Mouse (Mus musculus) embryonic facial prominence, embryonic 15.5 days (tissue): ENCODE data around the gene Pex14. TPM values are rescaled to one million over a fixed set of nuclear protein-coding genes. Genes with fewer than 3 reads are reported as not detected.
A peak's percentile ranks its signal among the peaks of the same experiment; 100 is the strongest.

Source experiments
- ATAC-seq: fragments of 200-750 bp; cut with Nextera tagmentation; 2 replicates; pipeline ENCODE4 v1.8.0; 2017; ENCODE audit warnings: low read depth, moderate TSS enrichment; ENCODE audit not compliant: insufficient number of reproducible peaks, low FRiP score, low TSS enrichment
- H3K27ac ChIP-seq: fragments of 300-500 bp; sonication (generic); replicated peaks from 2 replicates; pipeline ENCODE4 v1.5.1; 2015; ENCODE audit warnings: mild to moderate bottlenecking, inconsistent platforms
- H3K27me3 ChIP-seq: fragments of 300-500 bp; sonication (generic); 2 replicates; pipeline ENCODE4 v1.6.1; 2015; ENCODE audit warnings: inconsistent platforms
- H3K36me3 ChIP-seq: fragments of 300-500 bp; sonication (generic); 2 replicates; pipeline ENCODE4 v1.6.1; 2015; ENCODE audit warnings: mild to moderate bottlenecking, inconsistent platforms
- H3K4me1 ChIP-seq: fragments of 300-500 bp; sonication (generic); 2 replicates; pipeline ENCODE4 v1.6.1; 2015; ENCODE audit warnings: inconsistent platforms
- H3K4me2 ChIP-seq: fragments of 300-500 bp; sonication (generic); replicated peaks from 2 replicates; pipeline ENCODE4 v1.6.1; 2015; ENCODE audit warnings: mild to moderate bottlenecking, inconsistent platforms
- H3K4me3 ChIP-seq: fragments of 300-500 bp; sonication (generic); replicated peaks from 2 replicates; pipeline ENCODE4 v1.5.1; 2015; ENCODE audit warnings: mild to moderate bottlenecking, inconsistent platforms
- H3K9ac ChIP-seq: fragments of 300-500 bp; sonication (generic); 2 replicates; pipeline ENCODE4 v1.6.1; 2015; ENCODE audit warnings: inconsistent platforms
- H3K9me3 ChIP-seq: fragments of 300-500 bp; sonication (generic); replicated peaks from 2 replicates; pipeline ENCODE4 v1.6.1; 2016; ENCODE audit warnings: inconsistent platforms
- WGBS: fragments of 180-500 bp; shearing (Covaris S2); methylation state at CpG from one replicate; pipeline ENCODE4 v1.1.7; 2015; 5-methylcytosine and 5-hydroxymethylcytosine counted together
- polyA plus RNA-seq: library from polyadenylated mRNA; unstranded; fragments of >200 nt; fragmentation: Nextera tagmentation; extraction: Ambion mirVana; gene quantifications from 2 replicates; pipeline ENCODE4 v1.2.1, GENCODE M21; 2015

Pex14 gene
- 47.9 and 49.4 TPM in 2 replicates for polyA plus RNA-seq

GRCm38 (mm10) chr4:149099369-149100017, at the start of gene Pex14:
TSS of gene Pex14 (minus strand) at chr4:149099876.
- Histone ChIP-seq H3K36me3 (no peaks in the 10 kb centered on the region), H3K4me3 (peak within 1 kb of the TSS; percentile 99), H3K9ac (peak within 1 kb of the TSS; percentile 90), H3K4me1 (peaks cover 20% of the 10 kb centered on the region), H3K9me3 (no peaks in the 10 kb centered on the region), H3K27ac (no peak within 1 kb of the TSS; the same call in 1 of the 2 replicates), H3K27me3 (no peaks in the 10 kb centered on the region), H3K4me2 (peak within 1 kb of the TSS; percentile 92)
- peak; percentile 79 for ATAC-seq
- WGBS: 0% methylated on average over 50 of the region's 50 CpGs

DNA sequence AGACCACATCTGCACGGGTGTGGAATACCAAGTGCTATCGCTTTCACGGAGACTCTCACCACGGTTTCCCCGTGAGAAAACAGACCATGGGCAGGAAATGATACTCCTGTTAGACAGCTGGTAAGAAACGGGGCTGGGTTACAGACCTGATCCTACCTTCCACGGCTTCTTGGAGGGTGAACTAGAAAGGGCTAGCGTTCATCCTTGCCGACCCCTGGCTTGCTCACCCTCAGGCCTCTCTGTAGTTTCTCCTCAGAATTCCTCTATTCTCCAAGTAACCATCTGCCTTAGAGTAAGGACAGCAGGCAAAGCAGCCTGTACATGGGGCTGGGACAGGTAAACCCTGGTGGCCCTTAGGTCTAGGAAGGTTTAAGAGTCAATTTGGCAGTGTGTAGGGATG, 49.5 kb upstream of the Pex14 start:
- Histone ChIP-seq H3K36me3 (peaks cover 47% of the 10 kb centered on the region), H3K4me3 (no peak overlapping the region), H3K27me3 (no peaks in the 10 kb centered on the region), H3K27ac (no peak overlapping the region), H3K9me3 (no peaks in the 10 kb centered on the region), H3K4me1 (peaks cover 6% of the 10 kb centered on the region), H3K9ac (no peak overlapping the region), H3K4me2 (no peak overlapping the region)
- WGBS: 60% methylated on average over 9 of the region's 9 CpGs
- no peak for ATAC-seq

GRCm38 (mm10) chr4:149148084-149148483, 48.4 kb upstream of the Pex14 start:
- Histone ChIP-seq H3K9me3 (no peaks in the 10 kb centered on the region), H3K4me1 (peaks cover 6% of the 10 kb centered on the region), H3K36me3 (peaks cover 36% of the 10 kb centered on the region), H3K4me3 (no peak overlapping the region), H3K27ac (no peak overlapping the region), H3K27me3 (no peaks in the 10 kb centered on the region), H3K4me2 (no peak overlapping the region), H3K9ac (no peak overlapping the region)
- ATAC-seq: no peak
- 70% methylated on average over 4 of the region's 4 CpGs for WGBS

DNA sequence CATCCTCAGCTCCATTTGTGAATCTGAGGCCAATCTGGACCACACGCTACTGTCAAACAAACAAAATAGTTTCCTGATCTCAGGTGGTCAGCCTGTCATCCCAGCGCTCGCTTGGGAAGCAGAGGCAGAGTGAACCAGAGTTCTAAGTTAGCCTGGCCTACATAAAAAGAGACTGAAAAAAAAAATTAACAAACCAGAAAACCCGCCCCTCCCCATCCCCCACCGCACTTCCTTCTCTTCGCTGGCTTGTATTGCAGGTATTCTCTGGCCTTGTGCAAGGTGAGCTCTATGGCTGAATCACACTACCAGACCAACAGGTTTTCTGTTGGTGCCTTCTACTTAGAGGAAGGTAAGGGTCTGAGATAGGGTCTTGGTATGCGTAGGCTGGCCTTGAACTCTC, 47.9 kb upstream of the Pex14 start:
- Histone ChIP-seq H3K4me3 (no peak overlapping the region), H3K9me3 (no peaks in the 10 kb centered on the region), H3K4me2 (no peak overlapping the region), H3K27me3 (no peaks in the 10 kb centered on the region), H3K4me1 (peaks cover 6% of the 10 kb centered on the region), H3K27ac (peak overlapping the region; percentile 39; the same call in 1 of the 2 replicates), H3K9ac (no peak overlapping the region), H3K36me3 (peaks cover 30% of the 10 kb centered on the region)
- WGBS: 70% methylated on average over 7 of the region's 7 CpGs
- no peak for ATAC-seq

GRCm38 (mm10) chr4:149145151-149145550, 45.5 kb upstream of the Pex14 start:
- 63% methylated on average over 4 of the region's 4 CpGs for WGBS
- ATAC-seq: no peak
- H3K27ac ChIP-seq: no peak overlapping the region
- no peak overlapping the region for H3K4me3 ChIP-seq
- H3K9me3 ChIP-seq: no peaks in the 10 kb centered on the region
- no peak overlapping the region for H3K4me2 ChIP-seq
- H3K9ac ChIP-seq: no peak overlapping the region
- no peaks in the 10 kb centered on the region for H3K27me3 ChIP-seq
- peaks cover 7% of the 10 kb centered on the region for H3K36me3 ChIP-seq
- peaks cover 6% of the 10 kb centered on the region for H3K4me1 ChIP-seq

DNA sequence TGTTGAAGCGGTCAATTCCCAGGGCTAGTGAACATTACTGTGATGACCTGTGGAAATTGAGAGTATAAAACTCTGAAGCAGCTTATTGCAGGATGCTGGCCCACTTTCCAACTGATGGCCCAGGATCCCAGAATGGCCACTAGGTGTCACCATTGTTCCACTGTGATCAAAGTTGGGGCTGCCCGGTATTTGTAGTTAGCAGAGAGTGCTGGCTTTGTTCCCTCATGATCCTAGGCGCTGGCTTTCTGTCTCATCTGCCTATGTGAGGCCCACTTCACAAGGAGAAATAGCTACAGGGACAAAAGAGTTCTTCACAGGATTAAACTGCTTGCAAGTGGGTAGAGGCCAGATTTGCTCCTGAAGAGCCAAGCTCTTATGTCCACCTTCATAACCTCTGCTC, 44.8 kb upstream of the Pex14 start:
- Histone ChIP-seq H3K9me3 (no peaks in the 10 kb centered on the region), H3K4me1 (peaks cover 6% of the 10 kb centered on the region), H3K27ac (no peak overlapping the region), H3K9ac (no peak overlapping the region), H3K4me3 (no peak overlapping the region), H3K36me3 (no peaks in the 10 kb centered on the region; the same call in 1 of the 2 replicates), H3K4me2 (no peak overlapping the region), H3K27me3 (no peaks in the 10 kb centered on the region)
- peak; percentile 77 for ATAC-seq
- WGBS: 8% methylated on average over 3 of the region's 3 CpGs

- Histone ChIP-seq H3K36me3 (no peaks in the 10 kb centered on the region), H3K27ac (no peak overlapping the region), H3K4me3 (no peak overlapping the region), H3K9me3 (no peaks in the 10 kb centered on the region), H3K4me1 (peaks cover 6% of the 10 kb centered on the region), H3K4me2 (no peak overlapping the region), H3K9ac (no peak overlapping the region), H3K27me3 (no peaks in the 10 kb centered on the region)
- 39% methylated on average over 4 of the region's 4 CpGs for WGBS
- ATAC-seq: no peak
These were observed 43.9 kb upstream of the Pex14 start for GRCm38 (mm10) chr4:149143594-149143993.

GRCm38 (mm10) chr4:149138515-149138914, 38.8 kb upstream of the Pex14 start:
- Histone ChIP-seq H3K9ac (no peak overlapping the region), H3K9me3 (no peaks in the 10 kb centered on the region), H3K27me3 (no peaks in the 10 kb centered on the region), H3K27ac (no peak overlapping the region), H3K4me1 (peaks cover 8% of the 10 kb centered on the region), H3K4me2 (no peak overlapping the region), H3K4me3 (no peak overlapping the region), H3K36me3 (no peaks in the 10 kb centered on the region)
- WGBS: 51% methylated on average over 8 of the region's 8 CpGs
- no peak for ATAC-seq

DNA sequence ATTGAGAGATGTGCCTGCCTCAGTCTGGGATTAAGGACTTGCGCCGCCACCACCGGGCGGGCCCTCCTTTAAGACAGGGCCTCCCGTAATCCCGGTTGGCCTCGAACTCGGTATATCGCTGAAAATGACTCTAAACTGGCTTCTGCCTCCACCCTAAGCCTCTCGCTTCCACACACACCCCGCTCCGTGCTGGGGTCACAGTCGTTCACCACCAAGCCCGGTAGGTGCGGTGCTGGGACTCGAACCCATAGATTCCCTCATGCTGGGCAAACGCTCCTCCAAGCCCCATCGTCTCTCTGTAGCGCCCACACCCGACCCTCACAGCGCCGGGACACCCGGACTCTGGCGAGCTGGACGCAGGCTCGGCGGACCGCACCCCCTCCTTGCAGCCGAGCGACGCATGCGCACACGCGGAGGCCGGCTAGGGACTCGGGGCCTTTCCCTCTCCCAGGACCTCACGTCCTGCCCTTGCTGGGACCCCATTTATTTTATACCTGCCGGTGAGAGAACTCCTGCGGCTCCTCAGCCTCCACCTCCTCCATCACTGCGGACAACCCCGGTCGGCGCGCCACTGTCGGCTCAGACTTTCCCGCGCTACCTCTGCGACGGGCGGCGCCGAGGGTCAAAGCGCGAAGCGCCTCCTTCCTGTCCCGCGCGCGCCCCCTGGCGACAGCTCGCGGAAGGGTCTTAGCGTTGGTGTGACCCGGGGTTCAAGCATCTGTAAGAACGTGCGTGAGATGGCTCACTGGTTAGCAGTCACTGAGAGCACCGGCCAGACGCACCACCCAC, 37.5 kb upstream of the Pex14 start, which contains the start of gene Cenps:
TSS of gene Cenps (minus strand) at position 648 of the 789 bp plus-strand sequence.
- Histone ChIP-seq H3K9me3 (no peaks in the 10 kb centered on the region), H3K27ac (peak within 1 kb of the TSS; percentile 89), H3K27me3 (no peaks in the 10 kb centered on the region), H3K4me2 (peak within 1 kb of the TSS; percentile 81), H3K4me1 (peaks cover 11% of the 10 kb centered on the region), H3K9ac (peak within 1 kb of the TSS; percentile 62), H3K4me3 (peak within 1 kb of the TSS; percentile 72), H3K36me3 (no peaks in the 10 kb centered on the region)
- WGBS: under 1% methylated on average over 68 of the region's 68 CpGs
- ATAC-seq: peak; percentile 88

DNA sequence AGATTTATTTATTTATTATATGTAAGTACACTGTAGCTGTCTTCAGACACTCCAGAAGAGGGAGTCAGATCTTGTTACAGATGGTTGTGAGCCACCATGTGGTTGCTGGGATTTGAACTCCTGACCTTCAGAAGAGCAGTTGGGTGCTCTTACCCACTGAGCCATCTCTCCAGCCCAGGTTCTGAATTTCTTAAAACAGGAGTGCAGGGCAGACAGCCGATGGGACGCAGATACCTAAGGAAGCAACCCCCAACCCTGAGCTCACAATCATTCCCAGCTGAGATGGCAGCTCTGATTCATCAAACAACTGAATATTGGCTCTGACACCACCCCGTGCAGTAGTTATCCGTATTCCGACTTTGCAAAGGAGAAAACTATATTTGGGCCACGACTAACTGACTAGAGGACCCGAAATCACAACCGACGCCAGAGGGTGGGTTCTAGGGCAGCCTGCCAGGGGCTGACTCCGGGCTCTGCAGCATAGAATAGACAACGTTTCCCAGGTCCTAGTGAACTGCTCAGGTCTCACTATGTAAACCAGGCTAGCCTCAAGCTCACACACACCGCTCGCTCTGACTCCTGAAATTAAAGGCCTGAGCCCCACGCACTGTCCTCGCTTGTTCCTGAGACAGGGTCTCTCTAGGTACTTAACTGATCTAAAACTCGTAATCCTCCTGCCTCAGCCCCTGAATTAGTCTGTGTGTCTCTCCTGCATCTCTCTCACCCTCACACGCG, 36.6 kb upstream of the Pex14 start:
- H3K9ac ChIP-seq: peak overlapping the region; percentile 62
- no peak for ATAC-seq

GRCm38 (mm10) chr4:149133395-149133794, 33.7 kb upstream of the Pex14 start:
- ATAC-seq: no peak
- Histone ChIP-seq H3K4me1 (peaks cover 11% of the 10 kb centered on the region), H3K36me3 (peaks cover 20% of the 10 kb centered on the region; the same call in 1 of the 2 replicates), H3K9me3 (no peaks in the 10 kb centered on the region), H3K4me3 (no peak overlapping the region), H3K9ac (no peak overlapping the region), H3K27me3 (no peaks in the 10 kb centered on the region), H3K27ac (no peak overlapping the region), H3K4me2 (no peak overlapping the region)
- WGBS: 76% methylated on average over 5 of the region's 5 CpGs

More for the DNA sequence above, 36.6 kb upstream of the Pex14 start:
- Histone ChIP-seq H3K9me3 (no peaks in the 10 kb centered on the region), H3K4me1 (peaks cover 11% of the 10 kb centered on the region), H3K36me3 (0 out of 2 replicates have a peak, but pooled peaks cover under 1% of the 10 kb centered on the region), H3K27ac (peak overlapping the region; percentile 89; the same call in 1 of the 2 replicates), H3K4me2 (peak overlapping the region; percentile 81), H3K4me3 (peak overlapping the region; percentile 72), H3K27me3 (no peaks in the 10 kb centered on the region)
- 39% methylated on average over 18 of the region's 18 CpGs for WGBS
